Mouse (Mus musculus) lung, embryonic 16.5 days (tissue): ENCODE measurements around the gene Slc44a1. TPM values are rescaled to one million over a fixed set of nuclear protein-coding genes. Genes with fewer than 3 reads are reported as not detected.

Source experiments
- ATAC-seq: fragments of 200-750 bp; cut with Nextera tagmentation; 2 replicates; pipeline ENCODE4 v1.8.0; 2017; ENCODE audit warnings: low read depth, mild to moderate bottlenecking, moderate library complexity
- H3K27ac ChIP-seq: fragments of 300-500 bp; sonication (generic); 2 replicates; pipeline ENCODE4 v1.5.1; 2014; ENCODE audit warnings: mild to moderate bottlenecking, control low read depth, low read length
- H3K27me3 ChIP-seq: fragments of 300-500 bp; sonication (generic); 2 replicates; pipeline ENCODE4 v1.6.1; 2014; ENCODE audit warnings: low read depth, low read length, mixed read lengths; ENCODE audit not compliant: control insufficient read depth, insufficient read depth
- H3K36me3 ChIP-seq: fragments of 300-500 bp; sonication (generic); 2 replicates; pipeline ENCODE4 v1.6.1; 2014; ENCODE audit warnings: low read length; ENCODE audit not compliant: control insufficient read depth, insufficient read depth
- H3K4me1 ChIP-seq: fragments of 300-500 bp; sonication (generic); replicated peaks from 2 replicates; pipeline ENCODE4 v1.6.1; 2014; ENCODE audit warnings: low read length, mixed read lengths; ENCODE audit not compliant: control insufficient read depth, insufficient read depth
- H3K4me2 ChIP-seq: fragments of 300-500 bp; sonication (generic); 2 replicates; pipeline ENCODE4 v1.6.1; 2014; ENCODE audit warnings: low read depth, low read length, control low read depth
- H3K4me3 ChIP-seq: fragments of 300-500 bp; sonication (generic); 2 replicates; pipeline ENCODE4 v1.5.1; 2014; ENCODE audit warnings: mild to moderate bottlenecking, low read length, control low read depth
- H3K9ac ChIP-seq: fragments of 300-500 bp; sonication (generic); 2 replicates; pipeline ENCODE4 v1.6.1; 2014; ENCODE audit warnings: low read length, control low read depth
- H3K9me3 ChIP-seq: fragments of 300-500 bp; sonication (generic); 2 replicates; pipeline ENCODE4 v1.6.1; 2016; ENCODE audit warnings: low read length; ENCODE audit not compliant: control insufficient read depth
- WGBS: fragments of 180-500 bp; shearing (Covaris S2); extraction: QIAGEN DNeasy Blood & Tissue Kit; methylation state at CpG from one replicate; pipeline ENCODE4 v1.1.7; 2014; 5-methylcytosine and 5-hydroxymethylcytosine counted together
- polyA plus RNA-seq: library from polyadenylated mRNA; unstranded; fragments of >200 nt; fragmentation: Nextera tagmentation; extraction: Ambion mirVana; gene quantifications from 2 replicates; pipeline ENCODE4 v1.2.1, GENCODE M21; 2015

Gene Slc44a1
- polyA plus RNA-seq, 1 experiment from 2014 or later: 24.5 TPM

DNA sequence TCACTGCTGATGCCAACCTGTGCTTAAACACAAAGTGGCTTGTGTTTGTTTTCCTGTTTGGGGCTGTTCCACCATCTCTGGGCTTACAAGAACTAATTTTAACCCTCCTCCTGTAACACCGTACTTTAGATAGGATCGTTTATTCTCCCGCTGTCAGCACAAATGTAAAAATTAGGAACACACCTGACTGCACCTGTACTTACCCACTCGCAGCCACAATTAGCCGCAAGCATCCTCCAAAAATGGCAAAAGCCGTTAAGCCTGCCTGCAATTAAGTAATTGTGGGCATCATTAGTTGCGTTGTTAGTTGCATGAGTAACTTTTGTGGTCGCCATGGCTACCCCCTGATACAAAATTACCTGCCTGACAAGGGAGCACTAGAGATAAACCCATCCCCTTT lies 31.4 kb upstream of the Slc44a1 start:
- Histone ChIP-seq H3K4me1 (peaks cover 4% of the 10 kb centered on the region; the same call in 1 of the 2 replicates), H3K27ac (no peak overlapping the region), H3K9me3 (no peaks in the 10 kb centered on the region), H3K36me3 (no peaks in the 10 kb centered on the region), H3K9ac (no peak overlapping the region), H3K4me3 (no peak overlapping the region), H3K27me3 (no peaks in the 10 kb centered on the region), H3K4me2 (no peak overlapping the region)
- no peak for ATAC-seq
- WGBS: 73% methylated on average over 8 of the region's 8 CpGs

GRCm38 (mm10) chr4:53409526-53410085 lies 30.6 kb upstream of the Slc44a1 start:
- Histone ChIP-seq H3K27ac (no peak overlapping the region), H3K27me3 (no peaks in the 10 kb centered on the region), H3K4me3 (no peak overlapping the region), H3K9ac (no peak overlapping the region), H3K4me1 (peaks cover 4% of the 10 kb centered on the region; the same call in 1 of the 2 replicates), H3K36me3 (no peaks in the 10 kb centered on the region), H3K4me2 (no peak overlapping the region), H3K9me3 (no peaks in the 10 kb centered on the region)
- WGBS: 13% methylated on average over 5 of the region's 5 CpGs
- no peak for ATAC-seq

- H3K4me1 ChIP-seq: peaks cover 5% of the 10 kb centered on the region; the same call in 1 of the 2 replicates
- H3K27me3 ChIP-seq: no peaks in the 10 kb centered on the region
- no peaks in the 10 kb centered on the region for H3K9me3 ChIP-seq
- H3K9ac ChIP-seq: no peak overlapping the region
- no peak for ATAC-seq
- H3K27ac ChIP-seq: no peak overlapping the region
- no peak overlapping the region for H3K4me3 ChIP-seq
- H3K4me2 ChIP-seq: no peak overlapping the region
- 68% methylated on average over 5 of the region's 5 CpGs for WGBS
- H3K36me3 ChIP-seq: no peaks in the 10 kb centered on the region
Observed at GRCm38 (mm10) chr4:53410752-53411151, 29.5 kb upstream of the Slc44a1 start.

DNA sequence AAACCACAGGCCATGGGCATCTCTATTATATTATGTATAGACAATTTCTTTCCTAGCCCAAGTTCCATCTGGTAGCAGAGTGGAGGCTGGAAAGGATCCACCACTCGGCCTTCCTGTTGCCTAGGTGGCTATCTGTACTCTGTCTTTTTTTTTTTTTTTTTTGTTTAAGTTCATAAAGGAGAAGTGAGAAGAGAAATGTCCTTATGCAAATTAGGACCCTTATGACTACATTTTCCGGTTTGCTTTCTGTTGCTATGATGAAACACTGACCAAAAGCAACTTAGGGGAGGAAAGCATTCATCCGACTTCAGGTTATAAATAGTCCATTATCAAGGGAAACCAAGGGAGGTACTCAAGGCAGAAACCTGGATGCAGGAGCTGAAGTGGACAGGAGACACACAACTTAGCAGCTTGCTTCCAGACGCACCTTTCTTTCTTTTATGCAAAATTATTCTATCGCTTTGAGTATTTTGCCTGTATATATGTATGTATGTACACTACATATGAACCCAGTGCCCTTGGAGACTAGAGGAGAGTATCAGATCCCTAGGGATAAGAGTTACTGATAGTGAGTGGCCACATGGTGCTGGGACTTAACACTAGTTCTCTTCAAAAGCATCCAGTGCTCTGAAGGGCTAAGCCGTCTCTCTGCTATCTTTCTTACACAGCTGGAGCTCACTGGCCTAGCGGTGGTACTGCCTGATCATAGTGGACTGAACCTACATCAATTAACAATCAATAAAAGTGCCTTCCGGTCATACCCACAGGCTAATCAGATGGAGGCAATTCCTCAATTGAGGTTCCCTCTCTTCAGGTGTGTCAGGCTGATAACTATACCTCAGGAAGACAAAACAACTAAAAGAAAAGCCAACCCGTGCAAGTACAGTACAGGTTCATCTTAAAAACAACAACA lies 28.0 kb upstream of the Slc44a1 start:
- H3K27me3 ChIP-seq: no peaks in the 10 kb centered on the region
- H3K27ac ChIP-seq: no peak overlapping the region
- no peak overlapping the region for H3K4me2 ChIP-seq
- ATAC-seq: no peak
- no peaks in the 10 kb centered on the region for H3K36me3 ChIP-seq
- H3K4me1 ChIP-seq: peaks cover 10% of the 10 kb centered on the region
- 78% methylated on average over 9 of the region's 9 CpGs for WGBS
- H3K4me3 ChIP-seq: no peak overlapping the region
- H3K9me3 ChIP-seq: no peaks in the 10 kb centered on the region
- no peak overlapping the region for H3K9ac ChIP-seq

GRCm38 (mm10) chr4:53412991-53413390 lies 27.2 kb upstream of the Slc44a1 start:
- no peak overlapping the region for H3K9ac ChIP-seq
- no peak overlapping the region for H3K4me3 ChIP-seq
- H3K27ac ChIP-seq: no peak overlapping the region
- H3K9me3 ChIP-seq: no peaks in the 10 kb centered on the region
- peaks cover 10% of the 10 kb centered on the region for H3K4me1 ChIP-seq
- no peaks in the 10 kb centered on the region for H3K27me3 ChIP-seq
- no peak for ATAC-seq
- H3K4me2 ChIP-seq: no peak overlapping the region
- H3K36me3 ChIP-seq: no peaks in the 10 kb centered on the region
- 82% methylated on average over 6 of the region's 6 CpGs for WGBS

GRCm38 (mm10) chr4:53414031-53414797 lies 26.0 kb upstream of the Slc44a1 start:
- Histone ChIP-seq H3K9me3 (no peaks in the 10 kb centered on the region), H3K9ac (no peak overlapping the region), H3K4me3 (no peak overlapping the region), H3K27ac (no peak overlapping the region), H3K4me1 (peaks cover 10% of the 10 kb centered on the region), H3K4me2 (no peak overlapping the region), H3K36me3 (no peaks in the 10 kb centered on the region), H3K27me3 (no peaks in the 10 kb centered on the region)
- no peak for ATAC-seq
- 70% methylated on average over 9 of the region's 9 CpGs for WGBS

DNA sequence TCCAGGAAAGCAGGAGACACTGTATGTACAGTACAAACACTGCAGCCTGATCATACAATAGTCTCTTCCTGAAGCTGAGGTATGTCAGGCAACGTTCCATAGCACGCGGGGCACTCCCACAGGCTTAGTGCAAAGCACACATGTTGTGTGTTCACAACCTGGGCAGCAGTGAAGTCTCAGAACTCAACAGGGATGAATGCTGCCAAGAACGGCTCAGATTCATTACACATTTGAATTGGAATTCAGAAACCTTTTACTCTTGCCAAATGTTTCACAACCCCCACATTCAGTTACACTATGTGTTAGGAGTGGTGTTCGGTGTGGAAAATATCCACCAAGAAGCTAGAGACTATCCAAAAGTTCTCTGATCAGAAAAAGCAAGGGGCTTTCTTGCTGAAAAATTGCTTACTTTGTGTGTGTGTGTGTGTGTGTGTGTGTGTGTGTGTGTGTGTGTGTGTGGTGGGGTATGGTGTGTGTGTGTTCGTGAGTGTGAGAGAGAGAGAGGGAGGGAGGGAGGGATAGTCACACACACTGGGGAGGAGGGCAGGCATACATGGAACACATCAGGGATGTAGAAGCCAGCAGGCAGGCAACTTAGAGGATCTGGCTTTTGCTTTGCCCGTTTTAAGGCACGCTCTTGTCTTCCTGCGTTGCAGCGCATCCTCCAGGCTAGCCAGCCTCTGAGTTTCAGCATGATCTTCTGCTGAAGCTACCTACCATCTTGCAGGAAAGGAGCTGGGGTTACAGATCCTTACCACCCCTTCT lies 24.2 kb upstream of the Slc44a1 start:
- Histone ChIP-seq H3K9ac (no peak overlapping the region), H3K27ac (peak overlapping the region; percentile 72), H3K27me3 (no peaks in the 10 kb centered on the region), H3K4me2 (no peak overlapping the region), H3K9me3 (no peaks in the 10 kb centered on the region), H3K4me3 (no peak overlapping the region), H3K36me3 (no peaks in the 10 kb centered on the region), H3K4me1 (peaks cover 6% of the 10 kb centered on the region)
- peak; percentile 89 for ATAC-seq
- 56% methylated on average over 9 of the region's 10 CpGs for WGBS

DNA sequence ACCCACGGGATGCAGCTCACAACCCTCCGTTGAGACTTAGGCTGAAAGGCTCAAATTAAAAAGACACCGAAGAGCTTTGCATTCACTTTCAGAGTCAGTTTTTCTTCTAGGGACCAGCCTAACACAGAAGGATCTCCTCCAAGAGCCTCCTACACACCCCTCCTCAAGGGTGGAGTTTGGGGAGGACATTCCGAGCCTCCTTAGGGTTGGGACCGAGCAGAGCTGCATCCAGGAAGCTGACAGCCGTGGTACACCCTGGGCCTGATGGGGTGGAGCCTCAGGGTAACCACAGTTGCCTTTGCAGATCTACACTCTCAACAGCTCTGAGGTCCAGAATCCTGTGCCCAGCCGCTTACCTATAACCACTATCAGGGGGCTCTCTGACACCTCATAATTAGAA lies 23.3 kb upstream of the Slc44a1 start:
- Histone ChIP-seq H3K36me3 (no peaks in the 10 kb centered on the region), H3K27me3 (no peaks in the 10 kb centered on the region), H3K4me3 (no peak overlapping the region), H3K27ac (no peak overlapping the region), H3K9me3 (no peaks in the 10 kb centered on the region), H3K4me2 (no peak overlapping the region), H3K4me1 (peaks cover 6% of the 10 kb centered on the region), H3K9ac (no peak overlapping the region)
- WGBS: 59% methylated on average over 7 of the region's 7 CpGs
- peak; percentile 51; the same call in 1 of the 2 replicates for ATAC-seq
